Mouse (Mus musculus): ENCODE data around the gene Tmem246. TPM values are rescaled to one million over a fixed set of nuclear protein-coding genes. Genes with fewer than 3 reads are reported as not detected.

The Tmem246 gene
- 2.7 TPM for polyA plus RNA-seq (2015; fragmentation: Illumina TruSeq; extraction: RNeasy Lipid Tissue Mini Kit (QIAGEN cat#74804); ENCODE audit: insufficient read depth, low read depth, low replicate concordance)

DNA sequence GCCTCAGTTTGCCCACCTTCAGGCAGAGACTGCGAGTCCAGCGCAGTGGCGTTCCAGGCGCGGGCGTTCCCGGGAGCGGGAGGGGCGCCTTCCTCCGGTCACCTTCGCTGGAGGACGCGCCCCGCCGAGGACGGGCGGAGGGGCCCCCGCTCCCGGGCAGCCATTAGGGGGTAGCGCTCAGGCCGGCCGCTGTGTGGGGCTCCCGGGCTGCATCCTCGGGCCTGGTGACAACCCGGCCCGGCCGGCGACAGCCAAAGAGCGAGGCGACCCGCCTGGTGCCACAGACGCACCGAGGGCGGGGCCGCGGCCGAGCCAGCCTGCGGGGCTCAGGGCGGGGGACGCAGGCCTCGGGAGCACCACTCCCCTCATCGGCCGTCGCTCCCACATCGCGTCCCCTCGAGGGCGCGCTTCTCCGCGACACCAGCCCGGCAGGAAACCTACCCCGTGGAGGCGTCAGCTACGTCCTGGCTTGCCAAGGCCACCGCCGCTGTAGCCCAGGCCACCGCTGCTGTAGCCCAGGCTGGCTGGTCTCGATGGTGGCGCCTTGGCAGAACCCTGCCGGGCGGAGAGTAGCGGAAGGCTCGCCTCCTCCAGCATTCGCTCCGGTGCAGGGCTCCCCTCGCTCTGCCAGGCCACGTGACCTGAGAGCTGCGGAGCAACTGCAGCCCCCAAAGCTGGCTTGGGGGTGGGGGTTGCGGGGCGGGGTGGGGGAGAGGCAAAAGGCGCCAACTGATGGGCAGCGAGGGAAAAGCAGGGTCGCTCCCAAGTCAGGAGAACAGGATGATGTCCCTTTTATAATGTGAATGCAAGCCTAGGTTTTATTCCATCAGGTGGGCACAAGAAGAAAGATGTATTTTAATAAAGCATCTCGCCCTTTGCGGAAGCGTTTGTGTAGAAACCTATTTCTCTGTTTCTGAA lies at the start of gene Tmem246:
Gene Tmem246 (minus strand): TSS at position 694 of the 918 bp plus-strand sequence.

DNA sequence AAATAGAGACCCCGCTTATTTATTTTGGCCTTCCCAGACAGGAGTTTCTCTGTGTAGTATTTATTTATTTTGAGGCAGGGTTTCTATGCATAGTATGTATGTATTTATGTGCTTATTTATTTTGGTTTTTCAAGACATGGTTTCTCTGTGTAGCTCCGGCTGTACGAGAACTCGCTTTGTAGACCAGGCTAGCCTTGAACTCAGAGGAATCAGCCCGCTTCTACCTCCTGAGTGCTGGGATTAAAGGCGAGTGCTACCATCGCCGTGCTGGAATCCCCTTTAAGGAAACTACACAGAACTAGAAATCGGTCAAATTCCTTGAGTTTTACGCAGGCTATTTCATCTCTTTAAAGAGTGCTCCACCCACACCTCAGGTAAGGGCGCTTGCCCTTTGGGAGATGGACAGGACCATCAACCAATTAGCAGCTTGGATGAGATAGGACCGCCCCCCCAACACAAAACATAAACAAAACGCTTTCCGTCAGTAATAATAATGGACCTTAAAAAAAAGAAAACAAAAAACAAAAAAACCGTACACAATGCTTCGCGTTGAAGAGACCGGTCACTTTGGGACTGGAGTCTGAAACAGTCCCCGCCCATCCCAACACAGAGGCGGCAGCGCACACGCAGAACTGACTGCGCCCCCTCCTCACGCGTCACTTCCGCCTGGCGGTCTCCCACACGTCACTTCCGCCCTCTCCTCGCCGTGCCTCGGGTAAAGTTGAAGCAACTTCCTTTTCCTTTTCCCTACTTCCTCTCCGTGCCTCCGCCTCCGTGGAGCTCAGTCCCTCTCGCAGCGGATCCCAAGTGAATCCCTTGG lies 33.9 kb upstream of the Tmem246 start, which contains the start of gene Rnf20:
Gene Rnf20 (plus strand): TSS at position 688 of the 820 bp plus-strand sequence.

DNA sequence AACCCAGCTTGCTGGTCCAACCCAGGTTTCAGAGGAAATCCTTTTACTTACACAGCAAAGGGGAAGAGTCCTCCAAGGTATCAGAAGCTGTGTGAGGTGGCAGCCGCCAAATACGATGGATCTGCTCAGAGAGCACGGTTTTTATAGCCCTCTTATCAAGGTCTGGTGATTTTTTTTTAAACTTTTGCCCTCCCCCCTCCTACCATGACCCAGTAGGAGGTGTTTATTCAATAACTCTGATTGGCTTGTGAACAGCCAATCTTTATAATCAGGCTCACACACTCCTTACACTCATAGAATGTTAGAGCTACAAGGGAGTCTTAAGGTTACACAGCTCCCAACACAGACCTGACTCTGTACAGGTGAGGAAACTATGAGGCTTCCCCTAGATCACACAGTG lies 48.3 kb downstream of the Tmem246 start, which contains the start of gene Aldob:
Gene Aldob (minus strand): TSS at position 164 of the 400 bp plus-strand sequence.

Other genes starting within 250 kb of the Tmem246 start
- not detected for gene Acnat2, start 189.7 kb downstream of the Tmem246 start, polyA plus RNA-seq (2015; fragmentation: Illumina TruSeq; extraction: RNeasy Lipid Tissue Mini Kit (QIAGEN cat#74804); ENCODE audit: insufficient read depth, low read depth, low replicate concordance)
- gene Acnat1, start 124.0 kb downstream of the Tmem246 start, polyA plus RNA-seq (2015; fragmentation: Illumina TruSeq; extraction: RNeasy Lipid Tissue Mini Kit (QIAGEN cat#74804); ENCODE audit: insufficient read depth, low read depth, low replicate concordance): 0.57 TPM
- gene Baat, start 91.3 kb downstream of the Tmem246 start, polyA plus RNA-seq (2015; fragmentation: Illumina TruSeq; extraction: RNeasy Lipid Tissue Mini Kit (QIAGEN cat#74804); ENCODE audit: insufficient read depth, low read depth, low replicate concordance): not detected
- 8.3 TPM for gene Mrpl50, start 76.8 kb downstream of the Tmem246 start, polyA plus RNA-seq (2015; fragmentation: Illumina TruSeq; extraction: RNeasy Lipid Tissue Mini Kit (QIAGEN cat#74804); ENCODE audit: insufficient read depth, low read depth, low replicate concordance)
- gene Zfp189, start 76.7 kb downstream of the Tmem246 start, polyA plus RNA-seq (2015; fragmentation: Illumina TruSeq; extraction: RNeasy Lipid Tissue Mini Kit (QIAGEN cat#74804); ENCODE audit: insufficient read depth, low read depth, low replicate concordance): 0.72 TPM
- 0.94 TPM for gene Aldob, start 48.3 kb downstream of the Tmem246 start, polyA plus RNA-seq (2015; fragmentation: Illumina TruSeq; extraction: RNeasy Lipid Tissue Mini Kit (QIAGEN cat#74804); ENCODE audit: insufficient read depth, low read depth, low replicate concordance)
- gene Rnf20, start 34.1 kb upstream of the Tmem246 start, polyA plus RNA-seq (2015; fragmentation: Illumina TruSeq; extraction: RNeasy Lipid Tissue Mini Kit (QIAGEN cat#74804); ENCODE audit: insufficient read depth, low read depth, low replicate concordance): 18.3 TPM
- gene Ppp3r2, start 84.1 kb upstream of the Tmem246 start, polyA plus RNA-seq (2015; fragmentation: Illumina TruSeq; extraction: RNeasy Lipid Tissue Mini Kit (QIAGEN cat#74804); ENCODE audit: insufficient read depth, low read depth, low replicate concordance): not detected
- not detected for gene Grin3a, start 247.9 kb upstream of the Tmem246 start, polyA plus RNA-seq (2015; fragmentation: Illumina TruSeq; extraction: RNeasy Lipid Tissue Mini Kit (QIAGEN cat#74804); ENCODE audit: insufficient read depth, low read depth, low replicate concordance)

Measured in pancreas, adult 10 weeks (tissue).